Mouse (Mus musculus): ENCODE data around the gene Usp7. TPM values are rescaled to one million over a fixed set of nuclear protein-coding genes. Genes with fewer than 3 reads are reported as not detected.
A peak's percentile ranks its signal among the peaks of the same experiment; 100 is the strongest.

Gene Usp7
- total and polyA plus RNA-seq, 3 experiments = 94.2 to 425 (median 101) TPM

DNA sequence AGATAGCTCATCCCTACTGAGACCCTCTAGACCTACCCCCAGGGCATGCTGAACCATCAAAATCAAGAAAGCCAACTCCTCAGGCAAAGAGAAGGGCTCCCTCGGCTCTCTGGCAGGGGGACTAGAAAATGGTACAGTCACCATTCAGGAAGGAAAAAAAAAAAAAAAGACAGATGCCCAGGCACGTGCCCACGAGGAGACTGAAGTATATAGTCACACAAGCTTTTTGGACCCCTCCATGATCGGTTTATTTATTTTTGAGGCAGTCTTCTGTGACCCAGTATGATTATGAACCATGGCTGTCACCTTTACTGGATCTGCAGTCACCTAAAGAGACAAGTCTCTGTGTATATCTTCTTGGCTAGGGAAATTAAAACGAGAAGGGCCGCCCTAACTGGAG lies 118.8 kb downstream of the Usp7 start:
- peak; percentile 58 for DNase-seq (ENCODE audit: low read depth, low spot score)
- H3K9me3 ChIP-seq (replicated peaks; ENCODE audit: insufficient read depth, low read length) = no peaks in the 10 kb centered on the region
- H3K4me1 ChIP-seq (ENCODE audit: control insufficient read depth in 1 of 2, insufficient read depth in 2 of 2, low read length in 2 of 2) = peaks cover 8 to 36% of the 10 kb centered on the region in 2 experiments
- peak overlapping the region; percentile 56 for H3K9ac ChIP-seq (ENCODE audit: control insufficient read depth, low read depth, low read length, poor library complexity, severe bottlenecking)
- H3K27ac ChIP-seq (ENCODE audit: control insufficient read depth, low read depth, low read length) = peak overlapping the region; percentile 19
- H3K4me3 ChIP-seq (ENCODE audit: control insufficient read depth in 1 of 2, insufficient read depth in 1 of 2, low read depth in 2 of 2, low read length in 2 of 2) = peak overlapping the region; percentile 53 to 68
- H3K36me3 ChIP-seq (ENCODE audit: control insufficient read depth in 1 of 2, insufficient read depth in 2 of 2, low read length in 2 of 2) = peaks cover 0 to 19% of the 10 kb centered on the region in 2 experiments; a peak in 2 of 4 replicates
- TF ChIP-seq CHD1 (IDR thresholded peaks at IDR 0.05; ENCODE audit: low read depth, low read length) = 0 out of 2 replicates have a peak, but pooled peaks have one; percentile 28
- TF ChIP-seq MYB (IDR thresholded peaks at IDR 0.05; ENCODE audit: low read depth, low read length) = no peak
- no peak for TF ChIP-seq USF2 (IDR thresholded peaks at IDR 0.05; ENCODE audit: borderline replicate concordance in 1 of 2, insufficient read depth in 1 of 2, low read depth in 1 of 2, low read length in 2 of 2)
- no peak for TF ChIP-seq ZMIZ1 (IDR thresholded peaks at IDR 0.05; ENCODE audit: low read depth, low read length)
- peak; percentile 71 for TF ChIP-seq MAX (IDR thresholded peaks at IDR 0.05; ENCODE audit: low read length)
- TF ChIP-seq E2F4 (IDR thresholded peaks at IDR 0.05; ENCODE audit: borderline replicate concordance, low read depth, low read length) = no peak
- TF ChIP-seq ZNF384 (IDR thresholded peaks at IDR 0.05; ENCODE audit: low read depth, low read length) = peak; percentile 87
- peak; percentile 53; the same call in 1 of the 2 replicates for TF ChIP-seq MXI1 (IDR thresholded peaks at IDR 0.05; ENCODE audit: low read depth, low read length)
- 0 out of 2 replicates have a peak, but pooled peaks have one; percentile 33 for TF ChIP-seq USF1 (IDR thresholded peaks at IDR 0.05; ENCODE audit: low read depth, low read length)
- TF ChIP-seq NELFE (IDR thresholded peaks at IDR 0.05; ENCODE audit: low read depth, low read length) = no peak
- 0 out of 2 replicates have a peak, but pooled peaks have one; percentile 11 for TF ChIP-seq MYC (IDR thresholded peaks at IDR 0.05; ENCODE audit: low read depth, low read length)
- TF ChIP-seq BHLHE40 (IDR thresholded peaks at IDR 0.05; ENCODE audit: borderline replicate concordance, low read depth, low read length) = peak; percentile 91
- TF ChIP-seq JUND (IDR thresholded peaks at IDR 0.05; ENCODE audit: low read depth, low read length) = no peak
- no peaks in the 10 kb centered on the region for H3K27me3 ChIP-seq (ENCODE audit: control insufficient read depth in 1 of 2, insufficient read depth in 2 of 2, low read length in 2 of 2)
- H3K79me2 ChIP-seq (ENCODE audit: control insufficient read depth, insufficient read depth, low read length, poor library complexity) = no peaks in the 10 kb centered on the region; the same call in 1 of the 2 replicates

DNA sequence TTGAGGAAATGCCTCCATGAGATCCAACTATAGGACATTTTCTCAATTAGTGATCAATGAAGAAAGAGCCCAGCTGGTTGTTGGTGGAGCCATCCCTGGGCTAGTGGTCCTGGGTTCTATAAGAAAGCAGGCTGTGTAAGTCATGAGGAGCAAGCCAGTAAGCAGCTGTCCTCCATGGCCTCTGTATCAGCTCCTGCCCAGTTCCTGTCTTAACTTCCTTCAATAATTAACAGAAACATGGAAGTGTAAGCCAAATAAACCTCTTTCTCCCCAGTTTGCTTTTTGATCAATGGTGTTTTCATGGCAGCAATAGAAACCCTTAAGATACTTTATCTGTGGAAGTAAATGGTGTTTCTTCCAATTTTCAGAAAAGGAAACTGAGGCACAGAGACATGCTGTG lies 119.3 kb downstream of the Usp7 start:
- Histone ChIP-seq H3K4me3 (ENCODE audit: control insufficient read depth in 1 of 2, insufficient read depth in 1 of 2, low read depth in 2 of 2, low read length in 2 of 2) (peak overlapping the region; percentile 62 to 68), H3K9me3 (replicated peaks; ENCODE audit: insufficient read depth, low read length) (no peaks in the 10 kb centered on the region), H3K4me1 (ENCODE audit: control insufficient read depth in 1 of 2, insufficient read depth in 2 of 2, low read length in 2 of 2) (peaks cover 5 to 32% of the 10 kb centered on the region in 2 experiments), H3K27ac (ENCODE audit: control insufficient read depth, low read depth, low read length) (peak overlapping the region; percentile 53), H3K36me3 (ENCODE audit: control insufficient read depth in 1 of 2, insufficient read depth in 2 of 2, low read length in 2 of 2) (peaks cover 0 to 17% of the 10 kb centered on the region in 2 experiments; a peak in 2 of 4 replicates), H3K27me3 (ENCODE audit: control insufficient read depth in 1 of 2, insufficient read depth in 2 of 2, low read length in 2 of 2) (no peaks in the 10 kb centered on the region), H3K9ac (ENCODE audit: control insufficient read depth, low read depth, low read length, poor library complexity, severe bottlenecking) (peak overlapping the region; percentile 71), H3K79me2 (ENCODE audit: control insufficient read depth, insufficient read depth, low read length, poor library complexity) (no peaks in the 10 kb centered on the region; the same call in 1 of the 2 replicates)
- peak; percentile 48 for DNase-seq (ENCODE audit: low read depth, low spot score)
- TF ChIP-seq MEF2A (IDR thresholded peaks at IDR 0.05; ENCODE audit: extremely low read depth, insufficient replicate concordance, low read depth, low read length, poor library complexity, severe bottlenecking) (no peak), POLR2AphosphoS5 (IDR thresholded peaks at IDR 0.05; ENCODE audit: borderline replicate concordance, low read depth, low read length) (no peak)

Measured in MEL (cell line).